Mouse (Mus musculus): ENCODE data around the gene Il6ra.
"Not testable (repeated sequence)": the region's sequence is repeated elsewhere in the genome, so short reads cannot be mapped to it uniquely, and the experiment has no call there.

Il6ra gene

GRCm38 (mm10) chr3:89875021-89875420 lies 38.0 kb downstream of the Il6ra start:
- no peak for DNase-seq (ENCODE audit: low spot score)

- no peak for DNase-seq (ENCODE audit: low spot score)
Measured at GRCm38 (mm10) chr3:89874076-89874475, 38.9 kb downstream of the Il6ra start.

- DNase-seq (ENCODE audit: low spot score) = no peak
Measured at GRCm38 (mm10) chr3:89872684-89873083, 40.3 kb downstream of the Il6ra start.

GRCm38 (mm10) chr3:89872209-89872608 lies 40.8 kb downstream of the Il6ra start:
- no peak for DNase-seq (ENCODE audit: low spot score)

GRCm38 (mm10) chr3:89871339-89871914 lies 41.6 kb downstream of the Il6ra start:
- no peak for DNase-seq (ENCODE audit: low spot score)

GRCm38 (mm10) chr3:89870472-89871271 lies 42.3 kb downstream of the Il6ra start:
- DNase-seq (ENCODE audit: low spot score) = no peak

- DNase-seq (ENCODE audit: low spot score) = no peak
Measured at GRCm38 (mm10) chr3:89869556-89869955, 43.4 kb downstream of the Il6ra start.

- no peak for DNase-seq (ENCODE audit: low spot score)
Measured at GRCm38 (mm10) chr3:89868956-89869355, 44.0 kb downstream of the Il6ra start.

GRCm38 (mm10) chr3:89868357-89868756 lies 44.6 kb downstream of the Il6ra start:
- no peak for DNase-seq (ENCODE audit: low spot score)

- DNase-seq (ENCODE audit: low spot score) = no peak
Measured at GRCm38 (mm10) chr3:89867651-89868050, 45.3 kb downstream of the Il6ra start.

- DNase-seq (ENCODE audit: low spot score) = no peak
Measured at GRCm38 (mm10) chr3:89865764-89866163, 47.2 kb downstream of the Il6ra start.

- no peak for DNase-seq (ENCODE audit: low spot score)
Measured at GRCm38 (mm10) chr3:89865020-89865419, 48.0 kb downstream of the Il6ra start.

- DNase-seq (ENCODE audit: low spot score) = no peak
Measured at GRCm38 (mm10) chr3:89863716-89864509, 49.1 kb downstream of the Il6ra start.

- DNase-seq (ENCODE audit: low spot score) = not testable (repeated sequence)
Measured at GRCm38 (mm10) chr3:89863276-89863675, 49.7 kb downstream of the Il6ra start.

GRCm38 (mm10) chr3:89862182-89862761 lies 50.7 kb downstream of the Il6ra start:
- DNase-seq (ENCODE audit: low spot score) = no peak

GRCm38 (mm10) chr3:89861070-89861469 lies 51.9 kb downstream of the Il6ra start:
- DNase-seq (ENCODE audit: low spot score) = no peak

GRCm38 (mm10) chr3:89860343-89860742 lies 52.7 kb downstream of the Il6ra start:
- DNase-seq (ENCODE audit: low spot score) = no peak

GRCm38 (mm10) chr3:89859936-89860335 lies 53.1 kb downstream of the Il6ra start:
- no peak for DNase-seq (ENCODE audit: low spot score)

GRCm38 (mm10) chr3:89858888-89859287 lies 54.1 kb downstream of the Il6ra start:
- peak; percentile 65 for DNase-seq (ENCODE audit: low spot score)

- peak; percentile 39 for DNase-seq (ENCODE audit: low spot score)
Measured at GRCm38 (mm10) chr3:89858123-89858522, 54.9 kb downstream of the Il6ra start.

- no peak for DNase-seq (ENCODE audit: low spot score)
Measured at GRCm38 (mm10) chr3:89857353-89857752, 55.6 kb downstream of the Il6ra start.

- DNase-seq (ENCODE audit: low spot score) = no peak
Measured at GRCm38 (mm10) chr3:89853752-89854151, 59.2 kb downstream of the Il6ra start.

Data from layer of hippocampus, adult 9-10 months (tissue).